Mouse (Mus musculus): Measurements from ENCODE around the gene Slc25a54. TPM values are rescaled to one million over a fixed set of nuclear protein-coding genes. Genes with fewer than 3 reads are reported as not detected.

The Slc25a54 gene
- polyA plus RNA-seq, 1 experiment from 2014 or later: not detected

- Histone ChIP-seq H3K27me3 (ENCODE audit: control insufficient read depth, insufficient read depth, low read length) (no peaks in the 10 kb centered on the region), H3K9ac (ENCODE audit: low read length) (no peak overlapping the region), H3K4me3 (replicated peaks; ENCODE audit: low read length) (no peak overlapping the region), H3K36me3 (ENCODE audit: control insufficient read depth, insufficient read depth, low read length) (peaks cover 7% of the 10 kb centered on the region; the same call in 1 of the 2 replicates), H3K4me1 (ENCODE audit: control insufficient read depth, insufficient read depth, low read length) (no peaks in the 10 kb centered on the region), H3K9me3 (replicated peaks; ENCODE audit: control insufficient read depth, low read length) (peaks cover 9% of the 10 kb centered on the region), H3K27ac (ENCODE audit: low read length) (no peak overlapping the region), H3K4me2 (ENCODE audit: low read depth, low read length) (no peak overlapping the region)
- no peak for ATAC-seq (ENCODE audit: insufficient read depth, low FRiP score)
- WGBS: 82% methylated on average over 1 of the region's 1 CpGs
Measured at GRCm38 (mm10) chr3:109135352-109135751, 55.1 kb downstream of the Slc25a54 start.

- Histone ChIP-seq H3K4me2 (ENCODE audit: low read depth, low read length) (no peak overlapping the region), H3K4me1 (ENCODE audit: control insufficient read depth, insufficient read depth, low read length) (peaks cover 2% of the 10 kb centered on the region; the same call in 1 of the 2 replicates), H3K9ac (ENCODE audit: low read length) (no peak overlapping the region), H3K4me3 (replicated peaks; ENCODE audit: low read length) (no peak overlapping the region), H3K27ac (ENCODE audit: low read length) (no peak overlapping the region), H3K9me3 (replicated peaks; ENCODE audit: control insufficient read depth, low read length) (no peaks in the 10 kb centered on the region), H3K36me3 (ENCODE audit: control insufficient read depth, insufficient read depth, low read length) (peaks cover 3% of the 10 kb centered on the region; the same call in 1 of the 2 replicates), H3K27me3 (ENCODE audit: control insufficient read depth, insufficient read depth, low read length) (no peaks in the 10 kb centered on the region)
- WGBS: 90% methylated on average over 4 of the region's 4 CpGs
- ATAC-seq (ENCODE audit: insufficient read depth, low FRiP score): no peak
Measured at GRCm38 (mm10) chr3:109152561-109152960, 72.3 kb downstream of the Slc25a54 start.

GRCm38 (mm10) chr3:109153410-109153809 lies 73.1 kb downstream of the Slc25a54 start:
- Histone ChIP-seq H3K9ac (ENCODE audit: low read length) (no peak overlapping the region), H3K4me3 (replicated peaks; ENCODE audit: low read length) (no peak overlapping the region), H3K9me3 (replicated peaks; ENCODE audit: control insufficient read depth, low read length) (no peaks in the 10 kb centered on the region), H3K36me3 (ENCODE audit: control insufficient read depth, insufficient read depth, low read length) (peaks cover 3% of the 10 kb centered on the region; the same call in 1 of the 2 replicates), H3K27me3 (ENCODE audit: control insufficient read depth, insufficient read depth, low read length) (no peaks in the 10 kb centered on the region), H3K4me2 (ENCODE audit: low read depth, low read length) (no peak overlapping the region), H3K4me1 (ENCODE audit: control insufficient read depth, insufficient read depth, low read length) (peaks cover 2% of the 10 kb centered on the region; the same call in 1 of the 2 replicates), H3K27ac (ENCODE audit: low read length) (no peak overlapping the region)
- ATAC-seq (ENCODE audit: insufficient read depth, low FRiP score): no peak
- WGBS: 91% methylated on average over 6 of the region's 6 CpGs

- WGBS: 75% methylated on average over 4 of the region's 4 CpGs
- Histone ChIP-seq H3K9me3 (replicated peaks; ENCODE audit: control insufficient read depth, low read length) (no peaks in the 10 kb centered on the region), H3K36me3 (ENCODE audit: control insufficient read depth, insufficient read depth, low read length) (peaks cover 3% of the 10 kb centered on the region), H3K27ac (ENCODE audit: low read length) (no peak overlapping the region), H3K4me3 (replicated peaks; ENCODE audit: low read length) (no peak overlapping the region), H3K4me2 (ENCODE audit: low read depth, low read length) (no peak overlapping the region), H3K4me1 (ENCODE audit: control insufficient read depth, insufficient read depth, low read length) (peaks cover 2% of the 10 kb centered on the region; the same call in 1 of the 2 replicates), H3K27me3 (ENCODE audit: control insufficient read depth, insufficient read depth, low read length) (no peaks in the 10 kb centered on the region), H3K9ac (ENCODE audit: low read length) (no peak overlapping the region)
- ATAC-seq (ENCODE audit: insufficient read depth, low FRiP score): no peak
Measured at GRCm38 (mm10) chr3:109155926-109156669, 75.8 kb downstream of the Slc25a54 start.

GRCm38 (mm10) chr3:109157481-109157880 lies 77.2 kb downstream of the Slc25a54 start:
- Histone ChIP-seq H3K4me3 (replicated peaks; ENCODE audit: low read length) (no peak overlapping the region), H3K27ac (ENCODE audit: low read length) (no peak overlapping the region), H3K4me1 (ENCODE audit: control insufficient read depth, insufficient read depth, low read length) (peaks cover 2% of the 10 kb centered on the region; the same call in 1 of the 2 replicates), H3K36me3 (ENCODE audit: control insufficient read depth, insufficient read depth, low read length) (peaks cover 3% of the 10 kb centered on the region), H3K27me3 (ENCODE audit: control insufficient read depth, insufficient read depth, low read length) (no peaks in the 10 kb centered on the region), H3K4me2 (ENCODE audit: low read depth, low read length) (no peak overlapping the region), H3K9me3 (replicated peaks; ENCODE audit: control insufficient read depth, low read length) (no peaks in the 10 kb centered on the region), H3K9ac (ENCODE audit: low read length) (no peak overlapping the region)
- ATAC-seq (ENCODE audit: insufficient read depth, low FRiP score): no peak
- 84% methylated on average over 3 of the region's 3 CpGs for WGBS

- no peaks in the 10 kb centered on the region for H3K9me3 ChIP-seq (replicated peaks; ENCODE audit: control insufficient read depth, low read length)
- no peak overlapping the region for H3K27ac ChIP-seq (ENCODE audit: low read length)
- H3K4me1 ChIP-seq (ENCODE audit: control insufficient read depth, insufficient read depth, low read length): no peaks in the 10 kb centered on the region
- no peak overlapping the region for H3K4me2 ChIP-seq (ENCODE audit: low read depth, low read length)
- H3K4me3 ChIP-seq (replicated peaks; ENCODE audit: low read length): no peak overlapping the region
- 86% methylated on average over 2 of the region's 2 CpGs for WGBS
- ATAC-seq (ENCODE audit: insufficient read depth, low FRiP score): no peak
- H3K9ac ChIP-seq (ENCODE audit: low read length): no peak overlapping the region
- no peaks in the 10 kb centered on the region for H3K27me3 ChIP-seq (ENCODE audit: control insufficient read depth, insufficient read depth, low read length)
- H3K36me3 ChIP-seq (ENCODE audit: control insufficient read depth, insufficient read depth, low read length): peaks cover 3% of the 10 kb centered on the region; the same call in 1 of the 2 replicates
Measured at GRCm38 (mm10) chr3:109164088-109164487, 83.8 kb downstream of the Slc25a54 start.

- no peak overlapping the region for H3K27ac ChIP-seq (ENCODE audit: low read length)
- no peak overlapping the region for H3K9ac ChIP-seq (ENCODE audit: low read length)
- no peaks in the 10 kb centered on the region for H3K4me1 ChIP-seq (ENCODE audit: control insufficient read depth, insufficient read depth, low read length)
- H3K4me2 ChIP-seq (ENCODE audit: low read depth, low read length): no peak overlapping the region
- 88% methylated on average over 1 of the region's 1 CpGs for WGBS
- ATAC-seq (ENCODE audit: insufficient read depth, low FRiP score): peak; percentile 47; the same call in 1 of the 2 replicates
- peaks cover 3% of the 10 kb centered on the region; the same call in 1 of the 2 replicates for H3K36me3 ChIP-seq (ENCODE audit: control insufficient read depth, insufficient read depth, low read length)
- no peaks in the 10 kb centered on the region for H3K27me3 ChIP-seq (ENCODE audit: control insufficient read depth, insufficient read depth, low read length)
- H3K9me3 ChIP-seq (replicated peaks; ENCODE audit: control insufficient read depth, low read length): no peaks in the 10 kb centered on the region
- H3K4me3 ChIP-seq (replicated peaks; ENCODE audit: low read length): no peak overlapping the region
Measured at GRCm38 (mm10) chr3:109164644-109165043, 84.4 kb downstream of the Slc25a54 start.

- WGBS: 77% methylated on average over 8 of the region's 8 CpGs
- H3K27ac ChIP-seq (ENCODE audit: low read length): no peak overlapping the region
Measured at GRCm38 (mm10) chr3:109165214-109165829, 85.1 kb downstream of the Slc25a54 start.

More at GRCm38 (mm10) chr3:109165214-109165829, 85.1 kb downstream of the Slc25a54 start:
- Histone ChIP-seq H3K27me3 (ENCODE audit: control insufficient read depth, insufficient read depth, low read length) (no peaks in the 10 kb centered on the region), H3K4me2 (ENCODE audit: low read depth, low read length) (no peak overlapping the region), H3K9me3 (replicated peaks; ENCODE audit: control insufficient read depth, low read length) (no peaks in the 10 kb centered on the region), H3K4me3 (replicated peaks; ENCODE audit: low read length) (no peak overlapping the region), H3K9ac (ENCODE audit: low read length) (no peak overlapping the region), H3K36me3 (ENCODE audit: control insufficient read depth, insufficient read depth, low read length) (peaks cover 1% of the 10 kb centered on the region; the same call in 1 of the 2 replicates), H3K4me1 (ENCODE audit: control insufficient read depth, insufficient read depth, low read length) (no peaks in the 10 kb centered on the region)
- ATAC-seq (ENCODE audit: insufficient read depth, low FRiP score): no peak

Measured in stomach, embryonic 16.5 days (tissue).